Mouse (Mus musculus) limb, embryonic 13.5 days (tissue): ENCODE measurements around the gene Fxyd2. TPM values are rescaled to one million over a fixed set of nuclear protein-coding genes. Genes with fewer than 3 reads are reported as not detected.

ENCODE experiments used
- ATAC-seq: fragments of 200-750 bp; cut with Nextera tagmentation; 2 replicates; pipeline ENCODE4 v1.8.0; 2017; ENCODE audit warnings: low read depth, moderate number of reproducible peaks, moderate TSS enrichment; ENCODE audit not compliant: low FRiP score
- H3K27ac ChIP-seq: fragments of 300-500 bp; sonication (generic); 2 replicates; pipeline ENCODE4 v1.5.1; 2015; ENCODE audit warnings: inconsistent platforms, mild to moderate bottlenecking, moderate library complexity
- H3K27me3 ChIP-seq: fragments of 300-500 bp; sonication (generic); 2 replicates; pipeline ENCODE4 v1.6.1; 2015; ENCODE audit warnings: mild to moderate bottlenecking, inconsistent platforms
- H3K36me3 ChIP-seq: fragments of 300-500 bp; sonication (generic); 2 replicates; pipeline ENCODE4 v1.6.1; 2015; ENCODE audit warnings: inconsistent platforms, mild to moderate bottlenecking, moderate library complexity
- H3K4me1 ChIP-seq: fragments of 300-500 bp; sonication (generic); 2 replicates; pipeline ENCODE4 v1.6.1; 2015; ENCODE audit warnings: inconsistent platforms
- H3K4me2 ChIP-seq: fragments of 300-500 bp; sonication (generic); replicated peaks from 2 replicates; pipeline ENCODE4 v1.6.1; 2015; ENCODE audit warnings: inconsistent platforms, mild to moderate bottlenecking, moderate library complexity
- H3K4me3 ChIP-seq: fragments of 300-500 bp; sonication (generic); 2 replicates; pipeline ENCODE4 v1.5.1; 2015; ENCODE audit warnings: moderate library complexity, mild to moderate bottlenecking, inconsistent platforms
- H3K9ac ChIP-seq: fragments of 300-500 bp; sonication (generic); 2 replicates; pipeline ENCODE4 v1.6.1; 2015; ENCODE audit warnings: mild to moderate bottlenecking, inconsistent platforms
- H3K9me3 ChIP-seq: fragments of 300-500 bp; sonication (generic); 2 replicates; pipeline ENCODE4 v1.6.1; 2016; ENCODE audit warnings: inconsistent platforms
- whole genome bisulfite sequencing: fragments of 180-500 bp; shearing (Covaris S2); methylation state at CpG from one replicate; pipeline ENCODE4 v1.1.7; 2015; 5-methylcytosine and 5-hydroxymethylcytosine counted together
- polyA plus RNA-seq: library from polyadenylated mRNA; unstranded; fragments of >200 nt; fragmentation: Nextera tagmentation; extraction: Ambion mirVana; gene quantifications from 2 replicates; pipeline ENCODE4 v1.2.1, GENCODE M21; 2015

Gene Fxyd2
- polyA plus RNA-seq, 1 experiment from 2014 or later: 3.8 TPM

DNA sequence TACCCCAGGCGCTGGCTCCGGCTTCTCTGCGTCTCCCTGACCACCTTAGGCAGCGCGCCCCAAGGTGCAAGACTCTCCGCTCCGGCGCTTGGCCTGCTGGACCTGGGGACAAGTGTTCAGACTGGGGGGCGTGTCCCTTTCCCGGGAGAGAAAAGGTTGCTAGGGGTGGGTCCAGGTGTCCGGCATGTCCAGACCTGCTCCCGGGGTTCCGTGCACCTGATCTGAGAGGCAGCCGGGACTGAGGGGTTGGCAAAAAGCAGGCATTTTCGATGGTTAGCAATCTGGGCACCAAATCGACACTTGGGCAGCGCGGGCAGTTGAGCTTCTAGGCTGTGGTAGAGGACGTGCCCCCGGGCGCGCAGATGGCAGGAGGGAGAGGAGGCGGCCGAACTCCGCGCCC, 31.7 kb downstream of the Fxyd2 start:
- Histone ChIP-seq H3K9me3 (no peaks in the 10 kb centered on the region), H3K4me3 (peak overlapping the region; percentile 49), H3K4me1 (peaks cover 22% of the 10 kb centered on the region), H3K27me3 (peaks cover 84% of the 10 kb centered on the region), H3K36me3 (no peaks in the 10 kb centered on the region), H3K4me2 (peak overlapping the region; percentile 87), H3K9ac (no peak overlapping the region; the same call in 1 of the 2 replicates), H3K27ac (no peak overlapping the region)
- no peak for ATAC-seq
- 5% methylated on average over 26 of the region's 26 CpGs for WGBS

DNA sequence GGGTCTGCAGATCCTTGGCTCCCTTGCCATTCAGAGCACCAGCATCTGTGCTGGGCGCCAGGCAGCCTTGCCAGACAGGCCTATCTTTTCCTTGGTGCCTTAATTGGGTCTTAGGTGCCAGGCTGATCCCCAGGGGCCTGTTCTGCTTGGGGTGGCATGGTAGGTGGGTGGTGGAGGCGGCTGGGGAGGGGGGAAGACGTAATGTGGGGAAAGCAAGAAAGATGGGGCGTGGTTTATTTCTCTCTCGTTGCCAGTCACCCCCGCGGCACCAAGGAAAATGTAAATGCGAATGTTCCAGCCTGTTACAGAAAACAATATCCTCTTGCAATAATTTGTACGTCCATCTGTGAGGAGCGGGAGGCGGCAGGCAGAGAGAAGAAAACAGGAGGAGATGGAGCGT, 33.2 kb downstream of the Fxyd2 start:
- peaks cover 79% of the 10 kb centered on the region for H3K27me3 ChIP-seq
- no peak overlapping the region for H3K9ac ChIP-seq
- no peaks in the 10 kb centered on the region for H3K36me3 ChIP-seq
- no peak overlapping the region for H3K27ac ChIP-seq
- 73% methylated on average over 12 of the region's 12 CpGs for WGBS
- no peak overlapping the region for H3K4me2 ChIP-seq
- peaks cover 22% of the 10 kb centered on the region for H3K4me1 ChIP-seq
- H3K4me3 ChIP-seq: no peak overlapping the region
- ATAC-seq: no peak
- no peaks in the 10 kb centered on the region for H3K9me3 ChIP-seq

GRCm38 (mm10) chr9:45433119-45433518, 33.6 kb downstream of the Fxyd2 start:
- H3K4me1 ChIP-seq: peaks cover 22% of the 10 kb centered on the region
- H3K27me3 ChIP-seq: peaks cover 75% of the 10 kb centered on the region
- WGBS: 67% methylated on average over 9 of the region's 9 CpGs
- ATAC-seq: no peak
- H3K36me3 ChIP-seq: no peaks in the 10 kb centered on the region
- H3K9me3 ChIP-seq: no peaks in the 10 kb centered on the region
- H3K4me2 ChIP-seq: no peak overlapping the region
- no peak overlapping the region for H3K4me3 ChIP-seq
- H3K9ac ChIP-seq: no peak overlapping the region
- H3K27ac ChIP-seq: no peak overlapping the region

DNA sequence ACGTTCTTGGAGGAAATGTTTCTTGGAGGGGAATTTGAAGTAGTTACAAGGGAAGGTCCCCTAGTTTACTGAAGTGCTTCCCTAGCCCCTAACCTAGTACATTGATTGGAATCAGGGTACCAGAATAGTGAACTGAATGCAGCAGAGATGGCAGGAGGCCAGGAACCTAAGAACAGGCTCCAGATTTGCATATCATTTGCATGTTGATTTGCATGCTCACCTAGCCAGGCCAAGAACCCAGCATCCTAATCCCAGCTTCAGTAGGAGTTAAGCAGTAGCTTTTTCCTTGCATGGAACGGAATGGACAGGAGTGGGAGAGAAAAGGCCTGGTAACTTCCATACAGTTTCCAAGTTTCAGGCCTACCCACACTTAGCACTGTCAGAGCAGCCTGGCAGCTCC, 34.7 kb downstream of the Fxyd2 start:
- no peaks in the 10 kb centered on the region for H3K9me3 ChIP-seq
- no peaks in the 10 kb centered on the region for H3K36me3 ChIP-seq
- no peak overlapping the region for H3K4me3 ChIP-seq
- no peak for ATAC-seq
- no peak overlapping the region for H3K9ac ChIP-seq
- WGBS: 84% methylated on average over 2 of the region's 2 CpGs
- H3K4me2 ChIP-seq: no peak overlapping the region
- H3K4me1 ChIP-seq: peaks cover 22% of the 10 kb centered on the region
- peaks cover 68% of the 10 kb centered on the region for H3K27me3 ChIP-seq
- H3K27ac ChIP-seq: no peak overlapping the region

- peaks cover 39% of the 10 kb centered on the region for H3K27me3 ChIP-seq
- no peak overlapping the region for H3K4me3 ChIP-seq
Measured at GRCm38 (mm10) chr9:45439025-45439424, 39.6 kb downstream of the Fxyd2 start.

GRCm38 (mm10) chr9:45440083-45440784, 40.8 kb downstream of the Fxyd2 start:
- no peak overlapping the region for H3K4me3 ChIP-seq
- peaks cover 28% of the 10 kb centered on the region for H3K27me3 ChIP-seq
- no peak overlapping the region for H3K9ac ChIP-seq
- ATAC-seq: no peak
- WGBS: 76% methylated on average over 16 of the region's 16 CpGs
- H3K4me1 ChIP-seq: peaks cover 4% of the 10 kb centered on the region
- H3K9me3 ChIP-seq: no peaks in the 10 kb centered on the region
- no peaks in the 10 kb centered on the region for H3K36me3 ChIP-seq
- no peak overlapping the region for H3K27ac ChIP-seq
- H3K4me2 ChIP-seq: no peak overlapping the region

More at GRCm38 (mm10) chr9:45439025-45439424, 39.6 kb downstream of the Fxyd2 start:
- no peak overlapping the region for H3K27ac ChIP-seq
- H3K36me3 ChIP-seq: no peaks in the 10 kb centered on the region
- no peak for ATAC-seq
- no peak overlapping the region for H3K4me2 ChIP-seq
- no peak overlapping the region for H3K9ac ChIP-seq
- WGBS: 76% methylated on average over 4 of the region's 4 CpGs
- H3K9me3 ChIP-seq: no peaks in the 10 kb centered on the region
- H3K4me1 ChIP-seq: no peaks in the 10 kb centered on the region

- Histone ChIP-seq H3K36me3 (no peaks in the 10 kb centered on the region), H3K4me3 (no peak overlapping the region), H3K4me2 (no peak overlapping the region), H3K9ac (no peak overlapping the region), H3K4me1 (peaks cover 22% of the 10 kb centered on the region), H3K27ac (no peak overlapping the region), H3K9me3 (no peaks in the 10 kb centered on the region), H3K27me3 (peaks cover 39% of the 10 kb centered on the region)
- 81% methylated on average over 5 of the region's 5 CpGs for WGBS
- no peak for ATAC-seq
Measured at GRCm38 (mm10) chr9:45444251-45444798, 44.9 kb downstream of the Fxyd2 start.

DNA sequence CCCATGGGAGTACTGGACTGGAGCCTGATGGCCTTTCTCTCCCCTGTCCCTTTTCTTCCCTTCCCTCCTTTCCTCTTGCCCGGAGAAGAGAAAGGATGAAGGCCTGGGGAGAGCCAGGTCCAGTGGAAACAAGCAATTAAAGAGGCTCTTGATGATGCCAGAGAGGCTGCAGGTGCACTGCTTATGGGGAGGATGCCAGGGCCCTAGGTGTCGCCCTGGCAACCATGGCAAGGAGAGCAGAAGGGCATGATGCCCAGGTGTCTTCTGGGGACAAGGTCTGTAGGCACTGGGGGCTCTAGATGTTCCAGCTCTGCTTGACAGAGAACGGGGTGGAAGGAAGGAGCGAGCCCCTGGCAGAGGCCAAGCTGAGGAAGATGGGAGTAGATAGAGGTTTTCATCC, 50.2 kb downstream of the Fxyd2 start:
- H3K36me3 ChIP-seq: no peaks in the 10 kb centered on the region
- H3K27ac ChIP-seq: no peak overlapping the region
- H3K9me3 ChIP-seq: no peaks in the 10 kb centered on the region
- H3K9ac ChIP-seq: no peak overlapping the region
- no peak overlapping the region for H3K4me2 ChIP-seq
- no peak overlapping the region for H3K4me3 ChIP-seq
- no peak for ATAC-seq
- peaks cover 20% of the 10 kb centered on the region for H3K27me3 ChIP-seq
- WGBS: 86% methylated on average over 4 of the region's 4 CpGs
- H3K4me1 ChIP-seq: peaks cover 22% of the 10 kb centered on the region

DNA sequence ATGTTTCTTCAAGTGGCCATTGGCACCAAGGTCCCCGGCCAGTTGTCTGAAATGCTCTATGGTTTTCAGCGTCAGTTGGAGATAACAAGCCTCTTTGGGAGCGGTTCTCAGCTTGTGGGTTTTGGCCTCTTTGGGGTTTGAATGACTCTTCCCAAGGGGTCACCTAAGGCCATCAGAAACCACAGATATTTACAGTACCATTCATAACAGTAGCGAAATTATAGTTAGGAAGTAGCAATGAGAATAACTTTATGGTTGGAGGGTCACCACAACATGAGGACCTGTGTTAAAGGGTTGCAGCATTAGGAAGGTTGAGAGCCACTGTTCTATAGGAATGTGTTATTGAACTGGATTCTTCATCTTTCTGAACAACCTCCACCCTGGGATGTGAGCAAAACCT, 51.9 kb downstream of the Fxyd2 start:
- Histone ChIP-seq H3K27ac (no peak overlapping the region), H3K9me3 (no peaks in the 10 kb centered on the region), H3K4me3 (no peak overlapping the region), H3K4me2 (no peak overlapping the region), H3K4me1 (peaks cover 7% of the 10 kb centered on the region; the same call in 1 of the 2 replicates), H3K27me3 (peaks cover 20% of the 10 kb centered on the region), H3K36me3 (no peaks in the 10 kb centered on the region), H3K9ac (no peak overlapping the region)
- WGBS: 93% methylated on average over 4 of the region's 4 CpGs
- ATAC-seq: no peak

DNA sequence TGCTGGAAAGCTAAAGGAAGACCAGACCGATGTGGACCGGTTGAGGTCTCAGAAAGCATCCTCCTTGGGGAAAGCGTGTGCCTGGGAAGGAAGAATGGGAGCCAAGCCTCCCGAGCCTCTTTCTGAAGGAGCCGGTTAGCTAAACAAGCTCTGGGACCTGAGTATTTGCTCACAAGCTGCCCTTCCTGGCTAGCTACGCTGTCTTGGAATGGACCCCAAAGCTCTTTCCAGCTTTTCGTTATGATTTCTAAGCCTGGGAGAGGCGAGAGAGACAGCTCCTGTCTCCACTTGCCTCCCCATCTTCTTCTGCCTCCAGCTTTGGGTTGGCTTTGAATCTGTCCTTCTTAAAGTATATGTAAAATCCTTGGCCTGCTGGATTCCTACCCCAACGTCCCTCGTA, 54.6 kb downstream of the Fxyd2 start:
- no peak overlapping the region for H3K9ac ChIP-seq
- 88% methylated on average over 10 of the region's 10 CpGs for WGBS

GRCm38 (mm10) chr9:45454889-45455610, 55.6 kb downstream of the Fxyd2 start:
- no peak overlapping the region for H3K4me3 ChIP-seq
- H3K9me3 ChIP-seq: no peaks in the 10 kb centered on the region
- no peak overlapping the region for H3K9ac ChIP-seq
- no peak overlapping the region for H3K4me2 ChIP-seq
- H3K36me3 ChIP-seq: no peaks in the 10 kb centered on the region
- 0 out of 2 replicates have a peak, but pooled peaks cover 2% of the 10 kb centered on the region for H3K27me3 ChIP-seq
- H3K27ac ChIP-seq: no peak overlapping the region
- WGBS: 66% methylated on average over 8 of the region's 8 CpGs
- ATAC-seq: no peak
- H3K4me1 ChIP-seq: peaks cover 9% of the 10 kb centered on the region

More for the DNA sequence above, 54.6 kb downstream of the Fxyd2 start:
- H3K4me1 ChIP-seq: peaks cover 9% of the 10 kb centered on the region
- no peak overlapping the region for H3K4me2 ChIP-seq
- no peak overlapping the region for H3K27ac ChIP-seq
- no peak for ATAC-seq
- peaks cover 5% of the 10 kb centered on the region; the same call in 1 of the 2 replicates for H3K27me3 ChIP-seq
- H3K9me3 ChIP-seq: no peaks in the 10 kb centered on the region
- H3K36me3 ChIP-seq: no peaks in the 10 kb centered on the region
- no peak overlapping the region for H3K4me3 ChIP-seq

DNA sequence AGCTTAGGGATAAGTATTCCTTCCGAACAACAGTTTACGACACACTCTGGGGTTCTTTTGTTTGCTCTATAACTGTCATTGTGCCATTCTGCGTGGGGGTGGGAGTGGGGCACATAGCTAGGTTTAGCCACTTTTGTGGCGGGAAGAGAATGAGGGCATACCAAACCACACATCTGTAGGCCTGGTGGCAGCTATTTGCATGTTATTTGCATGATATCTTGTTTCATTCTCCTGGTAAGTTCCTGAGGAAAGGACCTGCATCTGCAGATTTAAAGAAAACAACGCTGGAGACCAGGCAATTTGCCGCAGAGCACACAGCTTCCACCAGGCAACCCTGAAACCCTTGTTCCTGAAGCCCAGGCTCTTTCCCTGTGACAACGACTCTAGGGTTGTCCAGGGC, 57.7 kb downstream of the Fxyd2 start:
- Histone ChIP-seq H3K4me1 (peaks cover 9% of the 10 kb centered on the region), H3K9me3 (no peaks in the 10 kb centered on the region), H3K4me2 (no peak overlapping the region), H3K9ac (no peak overlapping the region), H3K27me3 (0 out of 2 replicates have a peak, but pooled peaks cover 2% of the 10 kb centered on the region), H3K4me3 (no peak overlapping the region), H3K27ac (peak overlapping the region; percentile 39; the same call in 1 of the 2 replicates), H3K36me3 (no peaks in the 10 kb centered on the region)
- no peak for ATAC-seq
- 23% methylated on average over 7 of the region's 7 CpGs for WGBS
